Mouse (Mus musculus) embryonic fibroblast, embryonic 13.5 days (primary cell): Measurements from ENCODE around the gene Gm20388.

Experiments used
- CTCF ChIP-seq: IDR thresholded peaks from 2 replicates; pipeline ENCODE4 v1.5.1; 2011; ENCODE audit warnings: mild to moderate bottlenecking, control low read depth, low read length, moderate library complexity, borderline replicate concordance; ENCODE audit not compliant: insufficient read depth
- POLR2A ChIP-seq: IDR thresholded peaks from 2 replicates; pipeline ENCODE4 v1.6.1; 2011; ENCODE audit warnings: low read depth, mild to moderate bottlenecking, control low read depth, low read length, moderate library complexity

GRCm38 (mm10) chr8:120512326-120512725 lies 601.7 kb downstream of the Gm20388 start:
- TF ChIP-seq CTCF (no peak), POLR2A (no peak)
